Mouse (Mus musculus) macrophage (primary cell): Measurements from ENCODE around the gene Upk3bl. TPM values are rescaled to one million over a fixed set of nuclear protein-coding genes. Genes with fewer than 3 reads are reported as not detected.

Experiments used
- H3K27ac ChIP-seq: fragments of 350-480 bp; formaldehyde crosslinking; 2 replicates; pipeline ENCODE4 v1.9.0; 2021
- H3K36me3 ChIP-seq: fragments of 350-480 bp; formaldehyde crosslinking; 2 replicates; pipeline ENCODE4 v1.9.0; 2021; ENCODE audit errors: inconsistent target
- H3K4me3 ChIP-seq: fragments of 350-480 bp; formaldehyde crosslinking; 2 replicates; pipeline ENCODE4 v1.9.0; 2021; ENCODE audit errors: inconsistent target
- H3K79me2 ChIP-seq: fragments of 350-480 bp; formaldehyde crosslinking; 2 replicates; pipeline ENCODE4 v1.9.0; 2021; ENCODE audit errors: inconsistent target
- whole genome bisulfite sequencing: methylation state at CpG from one replicate; pipeline ENCODE4 v1.1.7; 2026; ENCODE audit warnings: inconsistent platforms; ENCODE audit not compliant: missing documents; 5-methylcytosine and 5-hydroxymethylcytosine counted together
- polyA plus RNA-seq: library from polyadenylated mRNA; stranded (reverse); fragments of 250-400 nt; gene quantifications from 3 replicates; pipeline ENCODE4 v1.2.4, GENCODE M21; 2018; ENCODE audit warnings: inconsistent platforms
- total RNA-seq, 78 experiments: library from RNA; depleted of rRNA; stranded (reverse); fragments of 250-400 nt; gene quantifications; 1 replicate in 9 of 78; 2 replicates in 24 of 78; 3 replicates in 43 of 78; 4 replicates in 2 of 78; pipeline ENCODE4 v1.2.4; 2018; ENCODE audit warnings: inconsistent platforms in 56 of 78

Upk3bl gene
- total RNA-seq (2018; cell fraction: chromatin; rRNA removed), result not detected
- not detected for total RNA-seq (2018; cell fraction: cytosol; rRNA removed)
- total RNA-seq (2018; cell fraction: nucleus; rRNA removed), result not detected
- polyA plus RNA-seq, result not detected in 3 replicates

GRCm38 (mm10) chr5:136054301-136055077 lies at the start of gene Upk3bl:
Gene Upk3bl, plus strand, starts transcription at chr5:136054492.
- Histone ChIP-seq H3K27ac (no peak within 1 kb of the TSS), H3K36me3 (no peaks in the 10 kb centered on the region), H3K79me2 (no peaks in the 10 kb centered on the region), H3K4me3 (no peak within 1 kb of the TSS)
- 88% methylated on average over 11 of the region's 11 CpGs for WGBS

DNA sequence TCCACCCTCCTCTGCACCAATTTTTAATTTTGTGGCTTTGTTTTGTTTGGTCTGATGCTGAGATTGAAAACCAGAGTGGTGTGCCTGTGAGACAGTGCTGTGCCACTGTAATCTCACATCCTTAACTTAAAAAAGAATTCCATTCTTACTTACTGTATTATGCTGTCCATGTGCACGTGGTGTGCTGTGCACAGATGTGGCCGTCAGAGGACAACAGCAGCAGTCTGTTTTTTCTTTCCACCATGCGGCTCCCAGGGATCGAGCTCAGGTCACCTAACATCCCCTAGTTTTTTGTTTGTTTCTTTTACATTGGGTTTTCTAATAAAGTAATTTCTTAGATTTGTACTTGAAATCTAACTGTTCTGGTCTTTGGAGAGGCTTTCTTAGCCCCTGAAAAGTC lies 49.8 kb upstream of the Upk3bl start:
- H3K4me3 ChIP-seq, result no peak overlapping the region
- H3K79me2 ChIP-seq, result peaks cover 13% of the 10 kb centered on the region; the same call in 1 of the 2 replicates
- no peak overlapping the region for H3K27ac ChIP-seq
- H3K36me3 ChIP-seq, result no peaks in the 10 kb centered on the region; the same call in 1 of the 2 replicates
- 100% methylated on average over 4 of the region's 4 CpGs for WGBS

DNA sequence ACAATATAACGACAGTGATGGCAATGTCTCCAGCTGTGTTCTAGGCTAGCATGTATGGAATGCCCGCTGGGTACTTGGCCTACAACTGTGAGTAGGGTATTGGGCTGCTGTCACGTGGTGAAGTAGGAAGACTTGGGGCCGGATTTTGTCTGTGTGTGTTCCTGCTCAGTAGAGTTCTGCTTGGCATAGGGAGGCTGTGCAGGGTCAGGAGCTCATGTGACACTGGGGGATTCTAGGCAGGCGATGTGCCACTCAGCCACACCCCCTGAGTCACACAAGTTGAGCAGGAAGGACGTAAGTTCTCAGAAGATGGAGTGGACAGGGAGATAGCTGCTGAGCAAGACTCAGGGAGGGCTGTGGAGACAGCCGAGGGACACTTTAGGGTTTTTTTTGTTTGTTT lies 46.5 kb upstream of the Upk3bl start:
- 71% methylated on average over 7 of the region's 7 CpGs for WGBS
- H3K79me2 ChIP-seq, result peaks cover 13% of the 10 kb centered on the region; the same call in 1 of the 2 replicates
- peaks cover 14% of the 10 kb centered on the region; the same call in 1 of the 2 replicates for H3K36me3 ChIP-seq
- no peak overlapping the region for H3K4me3 ChIP-seq
- no peak overlapping the region for H3K27ac ChIP-seq

GRCm38 (mm10) chr5:136014877-136015276 lies 39.4 kb upstream of the Upk3bl start:
- peaks cover 14% of the 10 kb centered on the region; the same call in 1 of the 2 replicates for H3K36me3 ChIP-seq
- H3K4me3 ChIP-seq, result no peak overlapping the region
- no peaks in the 10 kb centered on the region for H3K79me2 ChIP-seq
- WGBS, result 95% methylated on average over 10 of the region's 10 CpGs
- no peak overlapping the region for H3K27ac ChIP-seq

DNA sequence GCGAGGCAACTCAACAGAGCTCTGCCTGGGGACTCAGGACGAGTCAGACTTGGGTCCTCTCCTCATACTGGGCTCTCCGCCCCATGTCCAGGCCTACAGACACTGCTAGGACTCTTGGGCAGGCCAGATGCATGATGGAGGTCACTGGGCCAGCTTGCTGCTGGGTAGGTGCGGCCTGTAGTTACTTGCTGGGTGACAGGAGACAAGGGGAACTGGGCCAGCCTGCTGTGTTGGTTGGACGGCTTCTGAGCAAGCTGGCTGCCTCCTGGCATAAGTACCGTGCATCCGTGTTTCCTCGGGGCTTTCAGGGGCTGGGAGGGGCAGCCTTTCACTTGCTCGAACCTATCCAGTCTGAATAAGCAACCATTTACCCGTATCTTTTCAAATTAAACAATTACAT lies 38.7 kb upstream of the Upk3bl start:
- Histone ChIP-seq H3K79me2 (no peaks in the 10 kb centered on the region), H3K27ac (no peak overlapping the region), H3K4me3 (no peak overlapping the region), H3K36me3 (peaks cover 8% of the 10 kb centered on the region; the same call in 1 of the 2 replicates)
- 96% methylated on average over 10 of the region's 10 CpGs for WGBS

DNA sequence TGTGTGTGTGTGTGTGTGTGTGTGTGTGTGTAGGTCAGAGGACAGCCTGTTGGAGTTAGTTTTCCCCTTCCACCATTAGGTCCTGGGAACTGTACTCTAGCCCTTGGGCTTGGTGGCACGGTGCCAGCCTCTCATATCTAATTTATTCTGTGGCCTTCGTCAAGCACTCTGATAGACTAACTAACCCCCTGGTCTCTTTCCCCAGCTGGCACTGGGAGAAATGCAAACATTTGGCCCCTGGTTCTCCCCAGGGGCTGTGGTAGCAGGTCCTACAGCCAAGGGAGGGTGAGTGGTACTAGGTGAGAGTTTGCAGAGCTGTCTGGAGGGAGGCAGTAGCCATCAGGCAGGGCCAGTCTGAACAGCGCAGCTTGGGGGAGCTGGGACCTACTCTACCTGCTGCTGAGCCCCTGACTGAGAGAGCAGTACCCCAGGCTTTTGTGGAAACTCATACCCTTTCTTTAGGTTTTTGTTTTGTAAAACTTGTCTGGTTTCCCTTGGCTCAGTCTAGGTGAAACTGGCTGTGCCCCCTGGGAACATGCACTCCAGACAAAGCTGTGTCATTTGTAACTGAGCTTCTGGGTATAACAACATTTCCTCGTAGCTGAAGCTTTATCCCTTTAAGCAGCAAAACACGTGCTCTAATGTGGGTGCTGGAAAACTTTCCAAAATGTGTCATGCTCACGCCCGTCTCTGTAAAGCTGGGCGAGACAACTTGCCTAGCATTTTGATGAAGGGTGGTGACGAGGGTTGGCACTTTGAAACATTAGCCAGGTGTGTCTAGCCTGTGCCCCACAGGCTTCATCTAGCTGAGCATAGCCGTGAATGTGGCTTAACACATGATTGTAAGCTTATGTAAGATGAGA lies 38.0 kb upstream of the Upk3bl start:
- Histone ChIP-seq H3K36me3 (peaks cover 8% of the 10 kb centered on the region; the same call in 1 of the 2 replicates), H3K27ac (no peak overlapping the region), H3K79me2 (no peaks in the 10 kb centered on the region), H3K4me3 (no peak overlapping the region)
- WGBS, result 95% methylated on average over 10 of the region's 10 CpGs

DNA sequence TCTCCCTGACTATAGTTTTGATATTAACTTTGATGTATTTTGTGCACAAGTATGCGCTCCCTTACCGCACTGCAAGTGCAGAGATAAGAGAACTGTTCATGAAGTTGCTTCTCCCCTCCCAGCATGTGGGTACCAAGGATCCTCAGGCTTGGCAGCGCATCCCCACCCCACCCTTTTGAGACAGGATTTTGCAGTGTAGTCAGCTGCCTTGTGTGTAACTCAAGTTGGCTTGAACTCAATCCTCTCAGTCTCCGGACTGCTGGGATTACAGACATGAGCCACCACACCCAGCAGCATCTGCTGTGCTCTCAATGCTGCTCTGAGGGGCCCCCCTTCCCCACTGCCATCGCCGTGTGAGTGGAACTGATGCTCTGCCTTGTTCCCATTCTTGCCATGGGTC lies 37.0 kb upstream of the Upk3bl start:
- H3K4me3 ChIP-seq, result no peak overlapping the region
- H3K36me3 ChIP-seq, result peaks cover 4% of the 10 kb centered on the region; the same call in 1 of the 2 replicates
- no peak overlapping the region for H3K27ac ChIP-seq
- no peaks in the 10 kb centered on the region for H3K79me2 ChIP-seq
- 94% methylated on average over 6 of the region's 6 CpGs for WGBS

DNA sequence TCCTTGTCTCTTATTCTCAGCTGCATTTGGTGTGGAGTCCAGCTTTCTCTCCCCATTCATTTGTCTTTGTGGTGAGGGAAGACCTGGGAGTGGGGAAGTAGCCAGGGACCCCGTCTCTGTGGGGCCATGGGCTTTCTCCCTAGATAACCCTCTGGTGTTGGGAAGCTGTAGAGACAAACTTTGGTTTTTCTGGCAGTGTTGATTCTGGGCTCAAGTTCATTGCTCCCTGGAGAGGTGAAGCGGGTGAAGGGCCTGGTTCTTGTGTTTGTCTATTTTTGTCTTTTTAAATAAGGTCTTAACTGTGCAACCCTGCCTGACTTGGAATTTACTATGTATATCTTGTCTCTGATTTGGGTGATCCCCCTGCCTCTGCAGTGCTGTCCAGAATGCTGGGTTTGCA lies 35.6 kb upstream of the Upk3bl start:
- Histone ChIP-seq H3K79me2 (no peaks in the 10 kb centered on the region), H3K4me3 (no peak overlapping the region), H3K27ac (no peak overlapping the region), H3K36me3 (no peaks in the 10 kb centered on the region)
- 88% methylated on average over 2 of the region's 2 CpGs for WGBS

DNA sequence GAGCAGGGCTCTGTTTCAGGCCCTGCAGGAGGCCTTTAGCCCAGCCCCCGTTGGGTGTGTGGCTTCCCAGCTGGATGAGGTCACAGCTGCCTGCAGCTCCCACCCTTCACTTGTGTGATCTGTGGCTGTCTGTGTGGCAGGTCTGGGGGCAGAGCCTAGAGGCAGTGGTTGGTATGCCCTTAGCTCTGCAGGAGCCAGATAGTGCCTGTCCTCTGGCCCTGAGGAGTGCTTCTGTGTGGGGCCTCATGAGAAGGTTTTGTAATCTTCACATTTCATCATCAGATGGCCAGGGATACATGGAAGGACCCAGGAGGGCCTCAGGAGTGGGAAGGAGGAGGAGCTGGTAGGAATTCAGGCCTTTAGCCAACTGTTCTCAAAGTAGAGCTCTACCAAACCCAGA lies 34.4 kb upstream of the Upk3bl start:
- H3K36me3 ChIP-seq, result no peaks in the 10 kb centered on the region
- H3K4me3 ChIP-seq, result no peak overlapping the region
- 89% methylated on average over 1 of the region's 1 CpGs for WGBS
- no peak overlapping the region for H3K27ac ChIP-seq
- no peaks in the 10 kb centered on the region for H3K79me2 ChIP-seq

GRCm38 (mm10) chr5:136025712-136026111 lies 28.6 kb upstream of the Upk3bl start:
- 91% methylated on average over 3 of the region's 3 CpGs for WGBS
- Histone ChIP-seq H3K79me2 (no peaks in the 10 kb centered on the region), H3K4me3 (no peak overlapping the region), H3K36me3 (peaks cover 24% of the 10 kb centered on the region; the same call in 1 of the 2 replicates), H3K27ac (no peak overlapping the region)

DNA sequence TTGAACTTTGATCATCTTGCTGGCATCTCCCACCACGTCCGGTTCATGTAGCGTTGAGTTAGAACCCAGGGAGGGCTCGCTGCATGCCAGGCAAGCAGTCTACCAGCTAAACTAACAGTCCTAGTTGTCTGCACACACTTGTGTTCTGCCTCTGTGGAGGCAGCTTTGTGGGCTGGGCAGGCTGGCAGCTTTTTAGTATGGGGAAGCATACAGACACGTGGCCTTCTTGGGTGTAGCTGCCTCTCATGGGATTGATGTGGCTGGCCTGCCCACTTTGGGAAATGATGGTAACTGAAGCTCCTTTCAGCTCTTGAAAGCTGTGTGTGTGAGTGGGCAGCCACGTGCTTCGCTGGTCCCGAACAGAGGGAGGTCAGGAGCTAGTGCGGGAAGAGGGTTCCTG lies 27.4 kb upstream of the Upk3bl start:
- Histone ChIP-seq H3K36me3 (peaks cover 32% of the 10 kb centered on the region; the same call in 1 of the 2 replicates), H3K79me2 (no peaks in the 10 kb centered on the region), H3K4me3 (no peak overlapping the region), H3K27ac (no peak overlapping the region)
- over 99% methylated on average over 9 of the region's 9 CpGs for WGBS

DNA sequence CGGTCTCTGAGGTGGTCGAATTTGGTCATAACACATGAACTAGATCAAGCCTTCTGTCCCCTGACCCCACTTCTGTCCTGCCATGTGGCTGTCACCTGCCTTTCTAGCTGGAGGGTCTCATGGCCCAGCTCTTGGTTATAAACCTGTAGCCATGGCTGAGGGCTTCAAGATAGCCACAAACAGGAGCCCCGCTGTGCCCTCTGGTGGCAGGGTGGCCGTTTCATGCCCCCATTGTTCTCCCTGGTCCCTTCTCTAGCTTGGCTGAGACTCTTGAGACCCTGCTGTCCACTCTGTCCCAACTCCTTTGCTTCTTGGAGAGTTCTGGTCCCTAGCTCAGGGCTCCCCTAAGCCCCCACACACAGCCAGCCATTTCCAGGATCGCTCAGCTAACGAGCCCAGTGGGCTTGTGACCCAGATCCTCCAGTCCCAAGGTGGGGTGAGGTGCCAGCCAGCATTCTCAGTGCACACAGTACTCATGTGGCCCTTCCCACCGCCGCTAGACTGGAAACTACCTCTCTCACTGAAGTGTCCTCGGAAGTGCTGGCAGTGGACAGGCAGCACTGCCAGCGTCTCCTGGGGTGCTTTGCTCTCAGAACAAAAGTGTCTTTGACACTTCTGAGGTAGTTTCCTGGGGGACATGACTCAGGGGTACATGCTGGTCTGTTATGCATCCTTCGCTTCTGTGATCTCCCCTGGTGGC lies 26.5 kb upstream of the Upk3bl start:
- Histone ChIP-seq H3K36me3 (peaks cover 32% of the 10 kb centered on the region; the same call in 1 of the 2 replicates), H3K79me2 (no peaks in the 10 kb centered on the region), H3K4me3 (no peak overlapping the region), H3K27ac (no peak overlapping the region)
- 92% methylated on average over 11 of the region's 11 CpGs for whole genome bisulfite sequencing

DNA sequence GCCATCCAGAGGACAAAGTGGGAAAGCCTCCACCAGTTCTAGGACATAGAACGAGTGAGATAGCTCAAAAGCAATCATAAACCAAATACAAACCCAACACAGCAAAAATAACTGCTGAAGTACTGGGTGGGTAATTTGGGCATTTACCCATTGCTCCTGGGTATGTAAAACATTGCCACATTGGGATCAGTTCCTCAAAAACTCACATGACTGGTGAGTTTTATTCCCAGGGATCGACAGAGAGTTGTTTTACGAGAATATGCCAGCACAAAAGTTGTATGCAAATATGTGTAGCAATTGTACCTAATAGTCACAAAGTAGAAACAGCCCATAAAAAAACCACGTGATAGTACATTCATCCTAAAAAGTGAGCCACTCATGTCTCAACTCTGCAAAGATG lies 19.4 kb upstream of the Upk3bl start:
- 13% methylated on average over 4 of the region's 4 CpGs for whole genome bisulfite sequencing
- Histone ChIP-seq H3K27ac (peak overlapping the region; percentile 14), H3K4me3 (no peak overlapping the region), H3K79me2 (no peaks in the 10 kb centered on the region), H3K36me3 (peaks cover 16% of the 10 kb centered on the region; the same call in 1 of the 2 replicates)

DNA sequence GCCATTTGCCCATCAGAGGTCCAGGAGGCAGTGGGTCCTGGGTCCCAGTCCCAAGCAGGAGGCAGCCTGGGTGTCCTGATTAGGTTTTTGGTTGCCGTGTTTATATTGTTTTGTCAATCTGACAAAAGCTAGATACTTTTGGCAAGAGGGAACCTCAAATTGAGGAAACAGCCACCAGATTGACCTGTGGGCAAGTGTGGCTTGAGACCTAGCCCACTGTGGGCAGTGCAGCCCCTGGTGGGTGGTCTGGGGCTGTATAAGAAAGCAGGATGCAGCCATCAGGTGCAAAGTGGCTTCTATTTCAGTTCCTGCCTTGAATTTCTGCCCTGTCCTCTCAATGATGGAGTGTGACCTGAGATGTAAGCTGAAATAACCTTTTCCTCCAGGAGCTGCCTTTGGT lies 19.0 kb upstream of the Upk3bl start:
- Histone ChIP-seq H3K27ac (peak overlapping the region; percentile 14), H3K4me3 (no peak overlapping the region), H3K36me3 (peaks cover 12% of the 10 kb centered on the region; the same call in 1 of the 2 replicates), H3K79me2 (no peaks in the 10 kb centered on the region)
- WGBS, result no CpG with 5 or more reads among the region's 1 CpGs
